Mouse (Mus musculus): ENCODE measurements around the gene Cga. TPM values are rescaled to one million over a fixed set of nuclear protein-coding genes. Genes with fewer than 3 reads are reported as not detected.

The Cga gene
- polyA plus RNA-seq, 1 experiment from 2014 or later, result not detected

GRCm38 (mm10) chr4:34941046-34941445 lies 47.5 kb downstream of the Cga start:
- Histone ChIP-seq H3K27ac (no peak overlapping the region), H3K9ac (no peak overlapping the region)
- 96% methylated on average over 25 of the region's 25 CpGs for WGBS

GRCm38 (mm10) chr4:34947181-34947580 lies 53.6 kb downstream of the Cga start:
- no peak overlapping the region for H3K9ac ChIP-seq
- H3K4me2 ChIP-seq, result no peak overlapping the region
- H3K27ac ChIP-seq, result no peak overlapping the region
- H3K27me3 ChIP-seq, result no peaks in the 10 kb centered on the region
- no peak overlapping the region for H3K4me3 ChIP-seq (replicated peaks)
- no peaks in the 10 kb centered on the region for H3K9me3 ChIP-seq (replicated peaks)
- no peaks in the 10 kb centered on the region for H3K4me1 ChIP-seq
- ATAC-seq (replicated peaks; ENCODE audit: low FRiP score), result no peak
- H3K36me3 ChIP-seq, result no peaks in the 10 kb centered on the region

More at GRCm38 (mm10) chr4:34941046-34941445, 47.5 kb downstream of the Cga start:
- H3K9me3 ChIP-seq (replicated peaks), result no peaks in the 10 kb centered on the region
- H3K4me1 ChIP-seq, result no peaks in the 10 kb centered on the region
- no peak for ATAC-seq (replicated peaks; ENCODE audit: low FRiP score)
- no peaks in the 10 kb centered on the region for H3K27me3 ChIP-seq
- no peak overlapping the region for H3K4me2 ChIP-seq
- H3K36me3 ChIP-seq, result no peaks in the 10 kb centered on the region
- H3K4me3 ChIP-seq (replicated peaks), result no peak overlapping the region

- Histone ChIP-seq H3K27ac (no peak overlapping the region), H3K4me1 (no peaks in the 10 kb centered on the region), H3K4me3 (replicated peaks) (no peak overlapping the region), H3K9me3 (replicated peaks) (no peaks in the 10 kb centered on the region), H3K4me2 (no peak overlapping the region), H3K9ac (no peak overlapping the region), H3K27me3 (no peaks in the 10 kb centered on the region), H3K36me3 (no peaks in the 10 kb centered on the region)
- 71% methylated on average over 10 of the region's 10 CpGs for WGBS
- no peak for ATAC-seq (replicated peaks; ENCODE audit: low FRiP score)
These were observed 60.1 kb downstream of the Cga start for GRCm38 (mm10) chr4:34953716-34954115.

Other genes starting within 250 kb of the Cga start
- gene Slc35a1, start 206.3 kb upstream of the Cga start, polyA plus RNA-seq (2015; fragmentation: Nextera tagmentation; extraction: Ambion mirVana), result 68.9 and 70.2 TPM in 2 replicates
- gene Cfap206, start 163.6 kb upstream of the Cga start, polyA plus RNA-seq (2015; fragmentation: Nextera tagmentation; extraction: Ambion mirVana), result 0.91 and 1.3 TPM in 2 replicates
- not detected in 2 replicates for gene Gm136, start 137.5 kb upstream of the Cga start, polyA plus RNA-seq (2015; fragmentation: Nextera tagmentation; extraction: Ambion mirVana)
- 44.6 and 49.2 TPM in 2 replicates for gene Smim8, start 115.4 kb upstream of the Cga start, polyA plus RNA-seq (2015; fragmentation: Nextera tagmentation; extraction: Ambion mirVana)
- 17.8 and 18.5 TPM in 2 replicates for gene Zfp292, start 10.8 kb upstream of the Cga start, polyA plus RNA-seq (2015; fragmentation: Nextera tagmentation; extraction: Ambion mirVana)